Mouse (Mus musculus) limb, embryonic 14.5 days (tissue): ENCODE data around the gene Cers6. TPM values are rescaled to one million over a fixed set of nuclear protein-coding genes. Genes with fewer than 3 reads are reported as not detected.

Experiments
- ATAC-seq: fragments of 200-750 bp; cut with Nextera tagmentation; 2 replicates; pipeline ENCODE4 v1.8.0; 2017; ENCODE audit warnings: low read depth, moderate number of reproducible peaks, moderate TSS enrichment; ENCODE audit not compliant: low FRiP score
- DNase-seq: peaks from one replicate; pipeline ENCODE4 v3.0.0-alpha.2; 2015; ENCODE audit warnings: low spot score
- H3K27ac ChIP-seq: fragments of 300-500 bp; sonication (generic); replicated peaks from 2 replicates; pipeline ENCODE4 v1.5.1; 2014; ENCODE audit warnings: low read depth, mild to moderate bottlenecking, low read length, moderate library complexity, mixed read lengths
- H3K27me3 ChIP-seq: fragments of 300-500 bp; sonication (generic); 2 replicates; pipeline ENCODE4 v1.6.1; 2014; ENCODE audit warnings: low read length, mixed read lengths; ENCODE audit not compliant: control insufficient read depth, insufficient read depth
- H3K36me3 ChIP-seq: fragments of 300-500 bp; sonication (generic); 2 replicates; pipeline ENCODE4 v1.6.1; 2014; ENCODE audit warnings: mild to moderate bottlenecking, low read length, moderate library complexity, mixed read lengths; ENCODE audit not compliant: control insufficient read depth, insufficient read depth
- H3K4me1 ChIP-seq: fragments of 300-500 bp; sonication (generic); 2 replicates; pipeline ENCODE4 v1.6.1; 2014; ENCODE audit warnings: antibody characterized with exemption, low read length, mixed read lengths; ENCODE audit not compliant: control insufficient read depth, insufficient read depth
- H3K4me2 ChIP-seq: fragments of 300-500 bp; sonication (generic); replicated peaks from 2 replicates; pipeline ENCODE4 v1.6.1; 2014; ENCODE audit warnings: low read depth, mild to moderate bottlenecking, low read length, moderate library complexity; ENCODE audit not compliant: severe bottlenecking
- H3K4me3 ChIP-seq: fragments of 300-500 bp; sonication (generic); replicated peaks from 2 replicates; pipeline ENCODE4 v1.5.1; 2014; ENCODE audit warnings: low read length
- H3K9ac ChIP-seq: fragments of 300-500 bp; sonication (generic); 2 replicates; pipeline ENCODE4 v1.6.1; 2014; ENCODE audit warnings: mild to moderate bottlenecking, low read depth, low read length, moderate library complexity; ENCODE audit not compliant: severe bottlenecking
- H3K9me3 ChIP-seq: fragments of 300-500 bp; sonication (generic); 2 replicates; pipeline ENCODE4 v1.6.1; 2016; ENCODE audit warnings: low read length; ENCODE audit not compliant: control insufficient read depth
- POLR2A ChIP-seq: fragments of 200-500 bp; IDR thresholded peaks from 2 replicates; pipeline ENCODE4 v1.8.0; 2012; ENCODE audit warnings: inconsistent platforms, mild to moderate bottlenecking, moderate library complexity, borderline replicate concordance; ENCODE audit not compliant: insufficient read depth, insufficient read length; ENCODE audit errors: extremely low read depth
- WGBS: fragments of 180-500 bp; shearing (Covaris S2); extraction: QIAGEN DNeasy Blood & Tissue Kit; methylation state at CpG from one replicate; pipeline ENCODE4 v1.1.7; 2014; 5-methylcytosine and 5-hydroxymethylcytosine counted together
- polyA plus RNA-seq, 2 experiments: library from polyadenylated mRNA; depleted of rRNA in 1 of 2; stranded (reverse) in 1 of 2; unstranded in 1 of 2; fragments of >200 nt; fragmentation: Nextera tagmentation in 1 of 2; extraction: Ambion mirVana in 1 of 2; gene quantifications; 2 replicates each; pipeline versions ENCODE4 v1.2.1 to v1.2.3; 2012 to 2014

The Cers6 gene
- polyA plus RNA-seq, 2 experiments = 10.7 to 30.9 TPM

GRCm38 (mm10) chr2:69095836-69096235, 234.6 kb downstream of the Cers6 start:
- DNase-seq (no peak), ATAC-seq (no peak)
- no peak overlapping the region for H3K4me2 ChIP-seq
- no peaks in the 10 kb centered on the region for H3K4me1 ChIP-seq
- no peaks in the 10 kb centered on the region for H3K36me3 ChIP-seq
- no peak overlapping the region for H3K4me3 ChIP-seq
- no peak for TF ChIP-seq POLR2A
- no peaks in the 10 kb centered on the region for H3K9me3 ChIP-seq
- H3K9ac ChIP-seq = no peak overlapping the region
- no peak overlapping the region for H3K27ac ChIP-seq
- no peaks in the 10 kb centered on the region for H3K27me3 ChIP-seq

- Histone ChIP-seq H3K9ac (no peak overlapping the region), H3K4me3 (no peak overlapping the region), H3K4me2 (no peak overlapping the region), H3K27ac (no peak overlapping the region), H3K4me1 (no peaks in the 10 kb centered on the region), H3K27me3 (no peaks in the 10 kb centered on the region), H3K9me3 (no peaks in the 10 kb centered on the region), H3K36me3 (no peaks in the 10 kb centered on the region)
- DNase-seq (no peak), ATAC-seq (no peak)
- no peak for TF ChIP-seq POLR2A
- 86% methylated on average over 4 of the region's 4 CpGs for WGBS
Measured at GRCm38 (mm10) chr2:69096821-69097220, 235.6 kb downstream of the Cers6 start.

- Histone ChIP-seq H3K36me3 (no peaks in the 10 kb centered on the region), H3K27me3 (no peaks in the 10 kb centered on the region), H3K4me1 (no peaks in the 10 kb centered on the region), H3K4me3 (no peak overlapping the region), H3K9me3 (no peaks in the 10 kb centered on the region), H3K4me2 (no peak overlapping the region), H3K27ac (no peak overlapping the region), H3K9ac (no peak overlapping the region)
- whole genome bisulfite sequencing = 88% methylated on average over 2 of the region's 2 CpGs
- TF ChIP-seq POLR2A = no peak
- DNase-seq = no peak
- no peak for ATAC-seq
Measured at GRCm38 (mm10) chr2:69097526-69097925, 236.3 kb downstream of the Cers6 start.

GRCm38 (mm10) chr2:69098701-69099100, 237.5 kb downstream of the Cers6 start:
- DNase-seq (no peak), ATAC-seq (no peak)
- Histone ChIP-seq H3K27me3 (no peaks in the 10 kb centered on the region), H3K36me3 (no peaks in the 10 kb centered on the region), H3K9ac (no peak overlapping the region), H3K4me3 (no peak overlapping the region), H3K27ac (no peak overlapping the region), H3K4me2 (no peak overlapping the region), H3K9me3 (no peaks in the 10 kb centered on the region), H3K4me1 (no peaks in the 10 kb centered on the region)
- no peak for TF ChIP-seq POLR2A
- WGBS = 90% methylated on average over 3 of the region's 3 CpGs

- Histone ChIP-seq H3K4me1 (no peaks in the 10 kb centered on the region), H3K4me3 (no peak overlapping the region), H3K9ac (no peak overlapping the region), H3K9me3 (no peaks in the 10 kb centered on the region), H3K4me2 (no peak overlapping the region), H3K36me3 (no peaks in the 10 kb centered on the region), H3K27ac (no peak overlapping the region), H3K27me3 (no peaks in the 10 kb centered on the region)
- TF ChIP-seq POLR2A = no peak
- ATAC-seq (no peak), DNase-seq (no peak)
- 95% methylated on average over 7 of the region's 7 CpGs for WGBS
Measured at GRCm38 (mm10) chr2:69099147-69099546, 237.9 kb downstream of the Cers6 start.

- no peak for ATAC-seq
Measured at GRCm38 (mm10) chr2:69100706-69101105, 239.5 kb downstream of the Cers6 start.

More at GRCm38 (mm10) chr2:69100706-69101105, 239.5 kb downstream of the Cers6 start:
- TF ChIP-seq POLR2A = no peak
- DNase-seq = peak; percentile 36
- H3K27me3 ChIP-seq = no peaks in the 10 kb centered on the region
- H3K4me1 ChIP-seq = no peaks in the 10 kb centered on the region
- no peaks in the 10 kb centered on the region for H3K9me3 ChIP-seq
- peaks cover under 1% of the 10 kb centered on the region; the same call in 1 of the 2 replicates for H3K36me3 ChIP-seq
- no peak overlapping the region for H3K27ac ChIP-seq
- H3K9ac ChIP-seq = no peak overlapping the region
- H3K4me2 ChIP-seq = no peak overlapping the region
- H3K4me3 ChIP-seq = no peak overlapping the region
- WGBS = 19% methylated on average over 3 of the region's 3 CpGs
